Comparison of ENCODE assay signal across 9 mouse cellular contexts in genomic region chr10:72099156-72099812, GRCm38 (mm10).
A peak's percentile ranks its signal among the peaks of the same experiment; 100 is the strongest.
DNase-seq lines count a peak whose midpoint lies in the region; ATAC-seq lines count a peak whose summit lies in the region.
"Had no signal": no experiment of that assay in that cellular context is flagged by ENCODE, and none has a peak within 500 bp of the region (broad histone marks: within the 10 kb centered on the region; RNA-seq: fewer than 3 reads in every experiment).

No protein-coding gene starts in this region.

- H3K4me3 ChIP-seq in forebrain, embryonic 13.5 days: no peak overlapping the region
- H3K4me3 ChIP-seq in hindbrain, embryonic 16.5 days (ENCODE audit: low read length): no peak overlapping the region

- 38% methylated on average over 2 of the region's 2 CpGs for WGBS in forebrain, embryonic 13.5 days
- WGBS in hindbrain, embryonic 16.5 days: 41% methylated on average over 2 of the region's 2 CpGs

- no peak overlapping the region for H3K9ac ChIP-seq in forebrain, embryonic 13.5 days
- no peak overlapping the region for H3K9ac ChIP-seq in hindbrain, embryonic 16.5 days (ENCODE audit: low read depth, low read length)

- H3K27me3 ChIP-seq in forebrain, embryonic 13.5 days: no peaks in the 10 kb centered on the region
- no peaks in the 10 kb centered on the region for H3K27me3 ChIP-seq in hindbrain, embryonic 16.5 days (replicated peaks; ENCODE audit: control insufficient read depth, insufficient read depth, low read length)

- peak; percentile 90 for ATAC-seq in forebrain, embryonic 13.5 days
- ATAC-seq in hindbrain, embryonic 16.5 days: peak; percentile 70

- no peaks in the 10 kb centered on the region for H3K9me3 ChIP-seq in forebrain, embryonic 13.5 days (replicated peaks)
- H3K9me3 ChIP-seq in hindbrain, embryonic 16.5 days (ENCODE audit: control insufficient read depth, low read length): no peaks in the 10 kb centered on the region

- intact Hi-C loops in left cerebral cortex, postnatal 4 days (cut with DNase I): no loop called here

- no peak overlapping the region for H3K27ac ChIP-seq in forebrain, embryonic 13.5 days
- H3K27ac ChIP-seq in hindbrain, embryonic 16.5 days (ENCODE audit: low read depth, low read length): no peak overlapping the region

- H3K4me2 ChIP-seq in forebrain, embryonic 13.5 days: no peak overlapping the region
- H3K4me2 ChIP-seq in hindbrain, embryonic 16.5 days (ENCODE audit: low read length): no peak overlapping the region

- no peaks in the 10 kb centered on the region for H3K36me3 ChIP-seq in forebrain, embryonic 13.5 days (ENCODE audit: poor library complexity, severe bottlenecking)
- no peaks in the 10 kb centered on the region for H3K36me3 ChIP-seq in hindbrain, embryonic 16.5 days (ENCODE audit: control insufficient read depth, insufficient read depth, low read length)
- H3K36me3 ChIP-seq: G1E had no signal

- peaks cover 5% of the 10 kb centered on the region; the same call in 1 of the 2 replicates for H3K4me1 ChIP-seq in forebrain, embryonic 13.5 days
- H3K4me1 ChIP-seq in hindbrain, embryonic 16.5 days (ENCODE audit: control insufficient read depth, insufficient read depth, low read depth, low read length): peaks cover 3% of the 10 kb centered on the region; the same call in 1 of the 2 replicates

- peak; percentile 8 to 41 for DNase-seq in kidney, adult 8-10 months
- DNase-seq in kidney, adult 18-20 months: no peak
- peak; percentile 69 for DNase-seq in left cerebral cortex, postnatal 4 days
- no peak for DNase-seq in spleen, postnatal 14 days (ENCODE audit: low spot score in 2 of 2)
- DNase-seq in thymus, postnatal 10 days (ENCODE audit: low spot score in 2 of 2): no peak
- DNase-seq: thymus, postnatal 14 days had no signal

Comparison
In these comparisons a context has a peak if more than half of its experiments do, and no peak if none do; other contexts are left out.
1. DNase-seq: peak in kidney, adult 8-10 months (2 of 2) and left cerebral cortex, postnatal 4 days (single experiment); none in kidney, adult 18-20 months (single experiment), spleen, postnatal 14 days (0 of 2) and thymus, postnatal 10 days (0 of 2).